Mouse (Mus musculus) heart, embryonic 13.5 days (tissue): ENCODE data around the gene Ear10. TPM values are rescaled to one million over a fixed set of nuclear protein-coding genes. Genes with fewer than 3 reads are reported as not detected.
"Not testable (repeated sequence)": the region's sequence is repeated elsewhere in the genome, so short reads cannot be mapped to it uniquely, and the experiment has no call there.

ENCODE experiments used
- ATAC-seq: fragments of 200-750 bp; cut with Nextera tagmentation; 2 replicates; pipeline ENCODE4 v1.8.0; 2017; ENCODE audit warnings: moderate TSS enrichment; ENCODE audit not compliant: insufficient number of reproducible peaks, low FRiP score, low TSS enrichment; ENCODE audit errors: extremely low read depth
- H3K27ac ChIP-seq: fragments of 300-500 bp; sonication (generic); replicated peaks from 2 replicates; pipeline ENCODE4 v1.5.1; 2015; ENCODE audit warnings: moderate library complexity, mild to moderate bottlenecking, inconsistent platforms
- H3K27me3 ChIP-seq: fragments of 300-500 bp; sonication (generic); replicated peaks from 2 replicates; pipeline ENCODE4 v1.6.1; 2015; ENCODE audit warnings: mild to moderate bottlenecking, inconsistent platforms
- H3K36me3 ChIP-seq: fragments of 300-500 bp; sonication (generic); 2 replicates; pipeline ENCODE4 v1.6.1; 2015; ENCODE audit warnings: mild to moderate bottlenecking, inconsistent platforms
- H3K4me1 ChIP-seq: fragments of 300-500 bp; sonication (generic); 2 replicates; pipeline ENCODE4 v1.6.1; 2015; ENCODE audit warnings: inconsistent platforms
- H3K4me2 ChIP-seq: fragments of 300-500 bp; sonication (generic); 2 replicates; pipeline ENCODE4 v1.6.1; 2015; ENCODE audit warnings: inconsistent platforms, mild to moderate bottlenecking, moderate library complexity
- H3K4me3 ChIP-seq: fragments of 300-500 bp; sonication (generic); 2 replicates; pipeline ENCODE4 v1.5.1; 2015; ENCODE audit warnings: moderate library complexity, mild to moderate bottlenecking, inconsistent platforms
- H3K9ac ChIP-seq: fragments of 300-500 bp; sonication (generic); 2 replicates; pipeline ENCODE4 v1.6.1; 2015; ENCODE audit warnings: inconsistent platforms, mild to moderate bottlenecking, moderate library complexity
- H3K9me3 ChIP-seq: fragments of 300-500 bp; sonication (generic); 2 replicates; pipeline ENCODE4 v1.6.1; 2016; ENCODE audit warnings: inconsistent platforms
- WGBS: fragments of 180-500 bp; shearing (Covaris S2); methylation state at CpG from one replicate; pipeline ENCODE4 v1.1.7; 2015; ENCODE audit warnings: mixed read lengths; 5-methylcytosine and 5-hydroxymethylcytosine counted together
- polyA plus RNA-seq: library from polyadenylated mRNA; unstranded; fragments of >200 nt; fragmentation: Nextera tagmentation; extraction: Ambion mirVana; gene quantifications from 2 replicates; pipeline ENCODE4 v1.2.1, GENCODE M21; 2015

Gene Ear10
- polyA plus RNA-seq = not detected in 2 replicates

DNA sequence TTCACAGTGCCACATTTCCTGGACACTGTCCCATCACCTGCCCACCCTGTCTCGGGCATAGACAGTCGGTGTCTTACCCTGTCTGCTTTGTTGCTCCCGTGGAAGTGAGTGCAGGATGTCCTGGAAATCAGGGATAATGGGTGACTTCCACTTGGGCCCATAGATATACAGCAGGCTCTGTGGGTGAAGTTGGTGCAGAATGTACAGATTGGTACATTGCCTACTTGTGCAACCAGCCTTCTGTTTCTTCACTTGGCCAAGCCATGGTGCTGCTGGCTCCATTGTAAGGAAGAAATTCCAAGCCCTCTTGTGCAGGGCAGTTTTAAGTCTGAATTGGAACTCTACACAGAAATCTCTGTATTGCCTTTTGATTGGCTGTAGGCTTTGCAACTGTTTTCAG is at the start of gene Ear10:
TSS of gene Ear10 (minus strand) at position 101 of the 400 bp plus-strand sequence.
- ATAC-seq, H3K9ac ChIP-seq, H3K27ac ChIP-seq, H3K27me3 ChIP-seq, H3K36me3 ChIP-seq, H3K4me1 ChIP-seq, H3K4me2 ChIP-seq, H3K4me3 ChIP-seq, H3K9me3 ChIP-seq: not testable (repeated sequence)
- 73% methylated on average over 3 of the region's 3 CpGs for WGBS

DNA sequence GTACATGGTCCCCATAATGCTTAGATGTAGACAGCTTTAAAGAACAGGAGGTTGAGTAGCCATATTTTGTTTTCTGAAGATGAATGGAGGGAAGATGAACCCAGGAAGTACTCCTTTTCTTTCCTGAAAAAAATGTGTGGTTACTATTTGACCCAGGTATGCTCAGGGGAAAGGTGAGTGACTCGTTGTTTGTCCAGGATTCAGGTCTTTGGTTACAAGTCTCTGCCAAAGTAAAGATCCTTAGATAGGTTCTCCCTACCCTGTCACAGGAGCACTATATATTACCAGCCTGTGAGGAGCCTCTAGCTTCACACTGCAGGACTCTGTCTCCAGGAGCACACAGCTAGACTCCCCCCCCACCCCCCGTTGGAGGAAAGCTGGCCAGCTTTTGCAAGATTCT is 33.4 kb upstream of the Ear10 start, which contains the start of gene Ang5:
TSS of gene Ang5 (plus strand) at position 301 of the 400 bp plus-strand sequence.
- not testable (repeated sequence) for H3K4me1 ChIP-seq, H3K27me3 ChIP-seq, H3K27ac ChIP-seq, H3K9ac ChIP-seq, H3K4me2 ChIP-seq, H3K9me3 ChIP-seq, H3K4me3 ChIP-seq, H3K36me3 ChIP-seq, ATAC-seq
- no CpG with 5 or more reads among the region's 2 CpGs for WGBS

DNA sequence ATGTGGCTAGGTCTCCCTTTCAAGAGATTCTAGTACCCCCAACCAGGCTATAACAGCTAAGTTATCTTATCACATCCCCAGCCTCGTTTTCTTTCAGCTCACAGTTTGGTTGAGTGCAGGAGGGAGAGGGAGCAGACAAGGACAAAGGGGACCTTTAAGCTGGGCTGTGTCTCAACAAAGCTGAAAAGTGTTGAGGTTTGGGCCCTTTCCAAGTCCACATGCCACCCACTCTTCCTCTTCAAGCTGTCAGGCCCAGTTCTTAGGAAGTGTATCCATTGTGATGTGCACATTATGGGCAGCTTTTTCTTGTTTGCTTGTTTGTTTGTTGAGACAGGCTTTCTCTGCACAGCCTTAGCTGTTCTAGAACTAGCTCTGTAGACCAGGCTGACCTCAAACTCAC is 31.7 kb upstream of the Ear10 start:
- no CpG with 5 or more reads among the region's 1 CpGs for WGBS
- not testable (repeated sequence) for H3K27me3 ChIP-seq, H3K36me3 ChIP-seq, ATAC-seq, H3K27ac ChIP-seq, H3K9ac ChIP-seq, H3K4me1 ChIP-seq, H3K4me3 ChIP-seq, H3K4me2 ChIP-seq, H3K9me3 ChIP-seq

DNA sequence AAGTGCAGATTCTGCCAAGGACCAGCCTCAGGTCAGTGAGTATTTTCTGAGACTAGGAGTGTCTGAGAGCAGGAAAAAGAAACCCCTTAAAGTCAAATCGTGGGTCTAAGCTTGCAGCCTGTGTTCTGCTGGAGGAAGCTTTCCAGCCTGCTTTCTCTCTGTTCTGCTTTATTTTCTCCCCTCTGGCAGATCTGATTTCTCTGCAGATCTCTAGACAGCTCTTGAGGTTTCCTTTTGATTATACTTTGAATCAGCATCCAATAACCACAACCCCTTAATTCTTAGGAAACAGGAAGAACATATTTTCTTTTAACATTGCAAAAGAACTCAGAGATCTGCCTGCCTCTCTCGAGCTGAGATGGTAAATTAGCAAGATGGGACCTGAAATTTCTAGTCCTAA is 30.0 kb upstream of the Ear10 start:
- H3K4me1 ChIP-seq, H3K4me2 ChIP-seq, H3K9me3 ChIP-seq, H3K4me3 ChIP-seq, H3K36me3 ChIP-seq, ATAC-seq, H3K27ac ChIP-seq, H3K9ac ChIP-seq, H3K27me3 ChIP-seq: not testable (repeated sequence)
- WGBS = 47% methylated on average over 2 of the region's 2 CpGs

DNA sequence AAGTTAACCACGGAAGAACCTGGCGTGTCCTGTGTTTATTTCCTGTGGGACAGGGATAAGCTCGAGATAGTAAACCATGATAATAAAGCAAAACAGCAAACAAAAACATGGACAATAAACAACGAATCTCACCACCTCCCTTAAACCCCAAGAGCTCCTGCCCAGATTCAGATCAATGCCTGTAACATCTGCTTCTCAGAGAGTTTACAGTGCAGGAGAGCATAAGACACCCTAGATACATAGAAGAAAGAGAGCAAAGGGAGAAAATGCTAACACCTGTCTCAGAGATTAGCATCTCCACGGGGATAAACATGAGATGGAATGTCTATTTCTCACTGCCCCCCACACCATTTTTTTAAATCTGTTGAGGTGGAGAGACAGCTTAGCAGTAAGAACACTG is 10.0 kb upstream of the Ear10 start:
- not testable (repeated sequence) for ATAC-seq, H3K27ac ChIP-seq, H3K9me3 ChIP-seq, H3K4me2 ChIP-seq, H3K27me3 ChIP-seq, H3K4me3 ChIP-seq, H3K4me1 ChIP-seq, H3K9ac ChIP-seq, H3K36me3 ChIP-seq
- 44% methylated on average over 5 of the region's 5 CpGs for WGBS

DNA sequence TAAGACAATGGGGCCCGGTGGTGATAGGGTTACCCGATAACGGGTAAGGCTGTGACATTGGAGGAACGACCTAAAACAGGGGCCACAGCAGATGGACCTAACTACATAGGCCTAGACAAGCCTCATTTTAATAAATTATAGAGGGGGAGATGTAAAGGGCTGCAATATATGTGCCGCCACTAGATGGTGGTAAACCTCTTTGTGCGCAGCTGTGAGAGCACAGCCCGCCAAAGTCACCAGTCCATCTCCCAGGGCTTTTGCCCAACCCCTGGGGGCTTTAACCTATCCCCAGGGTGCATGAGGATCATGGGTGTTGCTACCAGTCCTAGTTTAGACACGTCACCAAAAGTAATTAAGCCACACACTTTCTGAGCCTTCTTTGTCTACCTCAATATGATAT is 9.6 kb upstream of the Ear10 start:
- H3K4me3 ChIP-seq, H3K4me1 ChIP-seq, H3K9me3 ChIP-seq, ATAC-seq, H3K4me2 ChIP-seq, H3K27me3 ChIP-seq, H3K9ac ChIP-seq, H3K36me3 ChIP-seq, H3K27ac ChIP-seq: not testable (repeated sequence)
- WGBS = 16% methylated on average over 8 of the region's 8 CpGs

DNA sequence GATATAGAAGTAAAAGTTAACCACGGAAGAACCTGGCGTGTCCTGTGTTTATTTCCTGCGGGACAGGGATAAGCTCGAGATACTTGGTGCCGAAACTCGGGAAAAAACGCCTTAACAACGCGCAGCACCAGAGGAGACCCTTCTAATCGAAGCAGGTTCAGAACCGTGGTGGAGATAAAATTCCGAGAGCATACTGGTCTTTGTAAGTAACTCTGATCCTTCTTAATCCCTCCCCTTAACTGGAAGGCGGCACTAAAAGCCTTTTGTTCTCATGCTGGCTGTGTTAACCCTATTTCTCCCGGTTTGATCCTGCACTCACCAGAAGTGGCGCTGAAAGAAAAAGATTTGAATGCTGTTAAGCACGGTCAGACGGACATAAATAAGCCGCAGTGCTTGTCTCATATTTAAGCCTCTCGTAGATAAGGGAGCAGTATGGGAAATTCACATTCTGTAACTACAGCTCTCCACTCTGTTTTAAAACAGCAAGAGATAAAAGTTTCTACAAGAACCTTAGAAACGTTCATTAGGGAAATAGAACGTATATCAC is 2.1 kb upstream of the Ear10 start:
- ATAC-seq, H3K27me3 ChIP-seq, H3K4me1 ChIP-seq, H3K36me3 ChIP-seq, H3K9me3 ChIP-seq: not testable (repeated sequence)
- 4% methylated on average over 21 of the region's 21 CpGs for WGBS
- peak overlapping the region; percentile 62 for H3K4me3 ChIP-seq
- peak overlapping the region; percentile 95 for H3K27ac ChIP-seq
- H3K4me2 ChIP-seq = peak overlapping the region; percentile 69
- H3K9ac ChIP-seq = peak overlapping the region; percentile 82

DNA sequence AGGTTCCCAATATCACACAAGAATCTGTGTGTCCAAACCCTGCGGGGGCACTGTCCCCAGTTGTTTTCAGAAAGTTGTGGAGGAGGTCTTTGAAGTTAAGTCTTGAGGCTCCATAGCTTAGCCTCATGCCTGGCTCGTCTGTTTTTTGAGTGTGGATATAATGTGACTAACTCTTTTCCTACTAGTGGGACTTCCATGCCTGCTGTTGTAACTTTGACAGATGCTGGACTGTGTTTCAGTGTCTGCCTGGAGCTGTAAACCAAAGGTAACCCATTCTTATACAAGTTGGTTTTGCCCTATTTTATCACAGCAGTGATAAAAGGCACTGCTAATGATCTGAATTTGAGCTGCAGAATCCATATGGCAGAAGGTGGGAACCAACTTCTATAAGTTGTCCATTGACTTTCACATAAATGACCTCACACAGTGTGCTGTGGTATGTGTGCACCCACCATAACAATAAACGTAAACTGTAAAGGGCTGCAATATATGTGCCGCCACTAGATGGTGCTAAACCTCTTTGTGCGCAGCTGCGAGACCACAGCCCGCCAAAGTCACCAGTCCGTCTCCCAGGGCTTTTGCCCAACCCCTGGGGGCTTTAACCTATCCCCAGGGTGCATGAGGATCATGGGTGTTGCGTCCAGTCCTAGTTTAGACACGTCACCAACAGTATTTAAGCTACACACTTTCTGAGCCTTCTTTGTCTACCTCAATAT is 1.5 kb upstream of the Ear10 start, which contains the start of gene Gm8113:
TSS of gene Gm8113 (plus strand) at position 703 of the 716 bp plus-strand sequence.
- peak within 1 kb of the TSS; percentile 95 for H3K27ac ChIP-seq
- H3K4me3 ChIP-seq = peak within 1 kb of the TSS; percentile 62
- peak within 1 kb of the TSS; percentile 82 for H3K9ac ChIP-seq
- H3K36me3 ChIP-seq, H3K4me1 ChIP-seq, H3K9me3 ChIP-seq, H3K27me3 ChIP-seq: not testable (repeated sequence)
- peak within 1 kb of the TSS; percentile 69 for H3K4me2 ChIP-seq
- peak; percentile 63 for ATAC-seq
- 7% methylated on average over 10 of the region's 10 CpGs for WGBS

DNA sequence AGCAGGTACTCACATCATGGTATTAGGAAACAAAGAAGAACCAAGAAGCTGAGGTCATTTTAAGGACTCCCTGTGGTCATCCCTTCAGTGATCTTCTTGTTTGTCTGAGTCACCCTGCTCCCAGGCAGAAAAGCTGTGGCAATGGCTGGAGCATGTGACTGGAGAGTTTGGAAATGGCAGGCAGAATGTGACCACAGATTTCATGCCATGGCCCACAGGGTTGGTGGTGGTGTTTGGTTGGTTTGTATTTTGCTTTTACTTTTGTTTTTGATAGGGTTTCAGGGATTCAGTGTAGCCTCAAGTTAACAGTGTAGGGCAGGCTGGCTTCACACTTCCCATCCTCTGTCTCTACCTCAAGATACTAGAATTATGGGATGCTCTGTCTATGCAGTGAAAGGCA is 5.1 kb downstream of the Ear10 start:
- not testable (repeated sequence) for H3K4me3 ChIP-seq, H3K9ac ChIP-seq, ATAC-seq, H3K36me3 ChIP-seq, H3K4me1 ChIP-seq, H3K27me3 ChIP-seq, H3K27ac ChIP-seq, H3K9me3 ChIP-seq, H3K4me2 ChIP-seq

DNA sequence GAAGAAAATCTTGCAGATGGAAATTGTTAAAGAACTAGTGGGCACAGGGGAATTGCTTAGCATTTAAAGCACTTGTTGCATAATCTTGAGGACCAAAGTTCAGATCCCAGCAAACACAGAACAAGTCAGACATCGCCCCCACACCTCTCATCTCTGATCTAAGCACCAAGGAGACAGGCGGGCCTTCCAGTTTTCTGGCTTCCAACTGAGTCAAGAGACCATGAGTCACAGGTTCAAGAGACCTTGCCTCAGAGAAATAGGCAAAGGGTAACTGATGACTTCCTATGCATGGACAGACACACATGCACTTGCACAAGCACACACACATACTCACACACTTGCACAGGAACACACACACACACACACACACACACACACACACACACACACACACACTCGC is 24.8 kb downstream of the Ear10 start:
- not testable (repeated sequence) for H3K4me1 ChIP-seq, H3K4me3 ChIP-seq, H3K9me3 ChIP-seq, H3K4me2 ChIP-seq, ATAC-seq, H3K9ac ChIP-seq, H3K27ac ChIP-seq, H3K36me3 ChIP-seq, H3K27me3 ChIP-seq
- WGBS = 75% methylated on average over 3 of the region's 3 CpGs

DNA sequence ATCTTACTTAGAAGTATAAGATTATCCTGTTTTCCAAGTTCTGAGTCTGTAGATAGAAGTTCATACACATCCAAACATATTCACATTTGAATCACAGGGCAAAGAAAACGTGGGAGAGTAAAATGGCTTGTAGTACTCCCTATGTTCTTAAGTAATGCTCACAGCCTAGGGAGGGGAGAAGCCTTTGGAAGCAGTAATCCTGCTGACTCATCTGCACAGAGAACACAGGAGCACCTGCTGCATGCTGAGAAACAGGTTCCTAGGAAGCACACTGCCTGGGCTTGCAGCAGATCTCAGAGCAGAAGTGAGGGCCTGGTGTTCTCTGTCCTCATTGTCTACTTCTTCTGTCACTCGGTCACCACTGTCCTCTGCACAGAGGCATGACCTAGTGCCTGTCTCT is 28.0 kb downstream of the Ear10 start:
- not testable (repeated sequence) for H3K36me3 ChIP-seq

DNA sequence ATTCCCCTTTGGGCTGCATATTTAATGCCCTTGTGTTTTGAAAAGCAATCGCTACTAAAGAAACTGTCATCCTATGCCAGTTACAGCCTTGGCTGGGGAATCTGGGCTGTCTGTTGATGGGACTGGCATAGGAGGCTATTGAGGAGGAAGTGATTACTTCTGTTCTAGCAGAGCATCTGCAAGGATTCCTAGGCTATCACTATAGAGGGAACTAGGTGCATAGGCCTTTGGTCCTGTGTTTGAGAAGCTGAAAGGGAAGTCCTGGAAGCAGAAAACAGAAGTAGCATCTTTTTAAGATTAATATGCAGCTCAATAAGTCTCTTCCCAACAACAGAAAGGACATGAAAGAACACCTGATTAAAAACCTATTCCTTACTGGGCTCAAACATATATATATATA is 32.1 kb downstream of the Ear10 start:
- not testable (repeated sequence) for H3K9ac ChIP-seq
- 85% methylated on average over 1 of the region's 1 CpGs for WGBS

More for the DNA sequence above, 28.0 kb downstream of the Ear10 start:
- not testable (repeated sequence) for H3K9me3 ChIP-seq, H3K9ac ChIP-seq, H3K4me2 ChIP-seq, ATAC-seq, H3K4me3 ChIP-seq, H3K27ac ChIP-seq, H3K4me1 ChIP-seq, H3K27me3 ChIP-seq
- WGBS = 58% methylated on average over 2 of the region's 2 CpGs

More for the DNA sequence above, 32.1 kb downstream of the Ear10 start:
- not testable (repeated sequence) for H3K4me2 ChIP-seq, H3K4me1 ChIP-seq, H3K4me3 ChIP-seq, H3K27ac ChIP-seq, H3K27me3 ChIP-seq, ATAC-seq, H3K36me3 ChIP-seq, H3K9me3 ChIP-seq
